Mouse (Mus musculus) CH12.LX (cell line): ENCODE measurements around the gene Gm20388. TPM values are rescaled to one million over a fixed set of nuclear protein-coding genes. Genes with fewer than 3 reads are reported as not detected.

Source experiments
- DNase-seq: peaks from one replicate; pipeline ENCODE4 v3.0.0-alpha.2; 2013; ENCODE audit errors: extremely low read depth
- H3K27ac ChIP-seq: 2 replicates; pipeline ENCODE4 v1.5.1; 2012; ENCODE audit warnings: low read depth, mild to moderate bottlenecking, control low read depth, moderate library complexity; ENCODE audit not compliant: insufficient read depth
- H3K27me3 ChIP-seq: replicated peaks from 2 replicates; pipeline ENCODE3; 2012; ENCODE audit warnings: inconsistent platforms
- H3K36me3 ChIP-seq, 2 experiments: replicated peaks in 1 of 2; 2 replicates each; pipeline versions ENCODE3 to v1.6.1; 2012; ENCODE audit warnings: inconsistent platforms in 1 of 2, low read length in 1 of 2, mild to moderate bottlenecking in 1 of 2, mixed read lengths in 1 of 2, moderate library complexity in 1 of 2; ENCODE audit not compliant: control insufficient read depth in 1 of 2, insufficient read depth in 1 of 2
- H3K4me1 ChIP-seq, 2 experiments: 2 replicates each; pipeline ENCODE4 v1.6.1; 2012; ENCODE audit warnings: inconsistent platforms in 1 of 2, moderate library complexity in 1 of 2; ENCODE audit not compliant: insufficient read depth in 2 of 2, control insufficient read depth in 1 of 2
- H3K4me2 ChIP-seq: 2 replicates; pipeline ENCODE4 v1.6.1; 2012; ENCODE audit warnings: low read depth, mild to moderate bottlenecking, control low read depth; ENCODE audit not compliant: poor library complexity, insufficient read depth, severe bottlenecking
- H3K4me3 ChIP-seq, 3 experiments: fragments of 150-350 bp in 1 of 3; sonication (generic) in 1 of 3; replicated peaks in 1 of 3; 2 replicates each; pipeline versions ENCODE3 to v1.5.1; 2011 to 2012; ENCODE audit warnings: low read depth in 2 of 3, low read length in 2 of 3, mild to moderate bottlenecking in 2 of 3, moderate library complexity in 2 of 3, control low read depth in 1 of 3, improper control_type of control experiment in 1 of 3, inconsistent platforms in 1 of 3, mixed read lengths in 1 of 3; ENCODE audit not compliant: poor library complexity in 1 of 3
- H3K79me2 ChIP-seq: replicated peaks from 2 replicates; pipeline ENCODE4 v1.6.1; 2012; ENCODE audit warnings: mild to moderate bottlenecking, moderate library complexity; ENCODE audit not compliant: control insufficient read depth, poor library complexity, insufficient read depth, severe bottlenecking; ENCODE audit errors: extremely low read depth
- H3K9ac ChIP-seq: 2 replicates; pipeline ENCODE4 v1.6.1; 2012; ENCODE audit warnings: low read depth, mild to moderate bottlenecking, control low read depth, moderate library complexity; ENCODE audit not compliant: insufficient read depth
- H3K9me3 ChIP-seq: replicated peaks from 2 replicates; pipeline ENCODE3; 2012; ENCODE audit warnings: low read length, inconsistent platforms, mixed read lengths
- CHD1 ChIP-seq: IDR thresholded peaks from 2 replicates; pipeline ENCODE4 v1.6.1; 2012; ENCODE audit warnings: low read depth, low read length, improper control_type of control experiment, inconsistent platforms
- CHD2 ChIP-seq: IDR thresholded peaks from 2 replicates; pipeline ENCODE4 v1.6.1; 2011; ENCODE audit warnings: low read length, improper control_type of control experiment
- CTCF ChIP-seq, 2 experiments: IDR thresholded peaks in 1 of 2; conservative IDR thresholded peaks in 1 of 2; 2 replicates each; pipeline ENCODE4 v1.5.1; 2011 to 2012; ENCODE audit warnings: low read depth in 2 of 2, low read length in 2 of 2, improper control_type of control experiment in 1 of 2, inconsistent platforms in 1 of 2, mild to moderate bottlenecking in 1 of 2, moderate library complexity in 1 of 2
- E2F4 ChIP-seq: IDR thresholded peaks from 2 replicates; pipeline ENCODE4 v1.6.1; 2011; ENCODE audit warnings: low read depth, low read length, improper control_type of control experiment; ENCODE audit not compliant: insufficient replicate concordance
- ELF1 ChIP-seq: IDR thresholded peaks from 2 replicates; pipeline ENCODE4 v1.6.1; 2014; ENCODE audit warnings: low read depth, mild to moderate bottlenecking, inconsistent platforms, low read length, improper control_type of control experiment
- ETS1 ChIP-seq: conservative IDR thresholded peaks from 2 replicates; pipeline ENCODE4 v1.6.1; 2012; ENCODE audit warnings: low read depth, mild to moderate bottlenecking, inconsistent platforms, low read length, improper control_type of control experiment, moderate library complexity
- KAT2A ChIP-seq: IDR thresholded peaks from 2 replicates; pipeline ENCODE4 v1.6.1; 2012; ENCODE audit warnings: low read length, improper control_type of control experiment, inconsistent platforms; ENCODE audit not compliant: insufficient replicate concordance
- MXI1 ChIP-seq: IDR thresholded peaks from 2 replicates; pipeline ENCODE4 v1.6.1; 2011; ENCODE audit warnings: mild to moderate bottlenecking, low read depth, low read length, improper control_type of control experiment
- RAD21 ChIP-seq: IDR thresholded peaks from 2 replicates; pipeline ENCODE4 v1.6.1; 2011; ENCODE audit warnings: low read depth, mild to moderate bottlenecking, low read length, improper control_type of control experiment, moderate library complexity
- RCOR1 ChIP-seq: conservative IDR thresholded peaks from 2 replicates; pipeline ENCODE4 v1.6.1; 2012; ENCODE audit warnings: low read depth, mild to moderate bottlenecking, inconsistent platforms, low read length, improper control_type of control experiment
- SIN3A ChIP-seq: IDR thresholded peaks from 2 replicates; pipeline ENCODE4 v1.6.1; 2012; ENCODE audit warnings: low read length, improper control_type of control experiment, inconsistent platforms
- SMC3 ChIP-seq: IDR thresholded peaks from 2 replicates; pipeline ENCODE4 v1.6.1; 2011; ENCODE audit warnings: low read depth, low read length, improper control_type of control experiment
- ZC3H11A ChIP-seq: IDR thresholded peaks from 2 replicates; pipeline ENCODE4 v1.6.1; 2012; ENCODE audit warnings: low read depth, mild to moderate bottlenecking, inconsistent platforms, low read length, improper control_type of control experiment
- ZKSCAN1 ChIP-seq: IDR thresholded peaks from 2 replicates; pipeline ENCODE4 v1.6.1; 2012; ENCODE audit warnings: low read depth, inconsistent platforms, low read length, improper control_type of control experiment, borderline replicate concordance
- ZNF384 ChIP-seq: IDR thresholded peaks from 2 replicates; pipeline ENCODE4 v1.6.1; 2012; ENCODE audit warnings: low read depth, low read length, improper control_type of control experiment, inconsistent platforms
- dilution Hi-C: fragments of 300-500 bp; cut with MboI; formaldehyde crosslinking; loops from 2 replicates; pipeline ENCODE4 v1.14.3; 2020; ENCODE audit warnings: low sequenced_read_pairs; ENCODE audit not compliant: extremely low pct_unique_long_range_greater_than_20kb, extremely low pct_ligation_motif_present
- in situ Hi-C: fragments of 300-500 bp; cut with MboI; formaldehyde crosslinking; loops from 3 replicates; pipeline ENCODE4 v1.14.3; 2019; ENCODE audit warnings: low sequenced_read_pairs, low pct_ligation_motif_present, low pct_unique_long_range_greater_than_20kb, mixed read lengths
- polyA plus RNA-seq: library from polyadenylated mRNA; unstranded; fragments of >175 nt; gene quantifications from 2 replicates; pipeline ENCODE4 v1.2.1, GENCODE M21; 2012; ENCODE audit warnings: low read depth; ENCODE audit not compliant: insufficient read length
- total RNA-seq, 2 experiments: library from RNA; depleted of rRNA; stranded (reverse); fragments of 300-350 nt in 1 of 2; fragments of >200 nt in 1 of 2; gene quantifications; 2 replicates each; pipeline ENCODE4 v1.2.3; 2012 to 2014

Gm20388 gene
- total and polyA plus RNA-seq, 3 experiments = 14.8 to 26.3 (median 22.2) TPM

- H3K4me3 ChIP-seq = no peak overlapping the region
- dilution Hi-C loops = no loop called here
- H3K27me3 ChIP-seq = peaks cover 54% of the 10 kb centered on the region
- no peaks in the 10 kb centered on the region for H3K36me3 ChIP-seq
- no peaks in the 10 kb centered on the region for H3K79me2 ChIP-seq
- H3K4me2 ChIP-seq = no peak overlapping the region
- no peak overlapping the region for H3K9ac ChIP-seq
- peaks cover 0 to 3% of the 10 kb centered on the region in 2 experiments; a peak in 2 of 4 replicates for H3K4me1 ChIP-seq
- no peak for TF ChIP-seq RCOR1
- no peak for TF ChIP-seq CHD1
- TF ChIP-seq ZNF384 = no peak
- TF ChIP-seq ETS1 = no peak
- TF ChIP-seq ELF1 = no peak
- no peak for TF ChIP-seq MXI1
- TF ChIP-seq ZKSCAN1 = no peak
- TF ChIP-seq ZC3H11A = no peak
- TF ChIP-seq RAD21 = no peak
- TF ChIP-seq SIN3A = no peak
- no peak for TF ChIP-seq E2F4
- in situ Hi-C loops = loop anchor here (5.0 kb wide), 1 partner anchor 77 kb away; no protein-coding TSS in a partner anchor
- no peak for DNase-seq
- H3K9me3 ChIP-seq = peaks cover 2% of the 10 kb centered on the region
- no peak overlapping the region for H3K27ac ChIP-seq
Observed at GRCm38 (mm10) chr8:123188841-123189240, 3278.2 kb downstream of the Gm20388 start.

DNA sequence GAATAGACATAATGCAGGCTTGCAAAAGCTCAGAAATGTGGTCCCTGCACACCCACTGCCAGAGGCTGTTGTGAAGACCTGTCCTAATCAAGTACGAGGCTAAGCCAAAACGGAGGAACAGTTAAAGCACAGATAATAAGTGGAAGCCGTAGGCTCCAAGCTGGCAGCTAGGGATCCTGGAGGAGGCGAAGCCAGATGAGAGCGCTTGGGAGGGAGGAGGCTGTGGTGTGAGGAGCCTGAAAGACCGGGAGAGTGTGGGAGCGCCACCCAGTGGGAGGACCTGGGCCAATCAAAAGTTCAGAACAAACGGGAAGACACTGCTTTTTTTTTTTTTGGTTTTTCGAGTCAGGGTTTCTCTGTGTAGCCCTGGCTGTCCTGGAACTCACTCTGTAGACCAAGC, 3280.0 kb downstream of the Gm20388 start:
- H3K4me3 ChIP-seq = no peak overlapping the region
- H3K4me1 ChIP-seq = peaks cover 0 to 3% of the 10 kb centered on the region in 2 experiments; a peak in 2 of 4 replicates
- H3K9me3 ChIP-seq = no peaks in the 10 kb centered on the region
- H3K79me2 ChIP-seq = no peaks in the 10 kb centered on the region
- no peaks in the 10 kb centered on the region for H3K36me3 ChIP-seq
- peaks cover 56% of the 10 kb centered on the region for H3K27me3 ChIP-seq
- no peak overlapping the region for H3K27ac ChIP-seq
- TF ChIP-seq RAD21 (peak; percentile 45), SMC3 (peak; percentile 59), ZNF384 (peak; percentile 90), ETS1 (no peak), CTCF (conservative IDR thresholded peaks at IDR 0.05 in 1 of 2, IDR thresholded peaks at IDR 0.05 in 1 of 2; ENCODE audit: low read depth in 2 of 2, low read length in 2 of 2) (peak in 1 of 2 experiments; percentile 66; a peak in 2 of 4 replicates), SIN3A (no peak), KAT2A (no peak), CHD2 (no peak), MXI1 (no peak)
- TF ChIP-seq, all 38 proteins: peak for 4
- no peak for DNase-seq
- in situ Hi-C loops = loop anchor here (5.0 to 10.0 kb wide), 2 partner anchors 33 to 356 kb away; partner anchors contain the start of gene Sult5a1
- Histone ChIP-seq H3K9ac (no peak overlapping the region), H3K4me2 (no peak overlapping the region)
- dilution Hi-C loops = no loop called here
